Mouse (Mus musculus) limb, embryonic 12.5 days (tissue): ENCODE measurements around the gene Swi5. TPM values are rescaled to one million over a fixed set of nuclear protein-coding genes. Genes with fewer than 3 reads are reported as not detected.
A peak's percentile ranks its signal among the peaks of the same experiment; 100 is the strongest.

Experiments
- ATAC-seq: fragments of 200-750 bp; cut with Nextera tagmentation; 2 replicates; pipeline ENCODE4 v1.8.0; 2017; ENCODE audit warnings: low read depth, moderate TSS enrichment; ENCODE audit not compliant: insufficient number of reproducible peaks, insufficient read depth, low FRiP score, low TSS enrichment
- H3K27ac ChIP-seq: fragments of 300-500 bp; sonication (generic); 2 replicates; pipeline ENCODE4 v1.5.1; 2016; ENCODE audit warnings: mild to moderate bottlenecking, moderate library complexity
- H3K27me3 ChIP-seq: fragments of 300-500 bp; sonication (generic); 2 replicates; pipeline ENCODE4 v1.6.1; 2016; ENCODE audit warnings: mild to moderate bottlenecking, moderate library complexity
- H3K36me3 ChIP-seq: fragments of 300-500 bp; sonication (generic); 2 replicates; pipeline ENCODE4 v1.6.1; 2016; ENCODE audit warnings: mild to moderate bottlenecking, moderate library complexity
- H3K4me1 ChIP-seq: fragments of 300-500 bp; sonication (generic); replicated peaks from 2 replicates; pipeline ENCODE4 v1.6.1; 2016
- H3K4me2 ChIP-seq: fragments of 300-500 bp; sonication (generic); 2 replicates; pipeline ENCODE4 v1.6.1; 2016; ENCODE audit warnings: mild to moderate bottlenecking, moderate library complexity
- H3K4me3 ChIP-seq: fragments of 300-500 bp; sonication (generic); replicated peaks from 2 replicates; pipeline ENCODE4 v1.5.1; 2016; ENCODE audit warnings: mild to moderate bottlenecking
- H3K9ac ChIP-seq: fragments of 300-500 bp; sonication (generic); replicated peaks from 2 replicates; pipeline ENCODE4 v1.6.1; 2016; ENCODE audit warnings: mild to moderate bottlenecking, moderate library complexity
- H3K9me3 ChIP-seq: fragments of 300-500 bp; sonication (generic); 2 replicates; pipeline ENCODE4 v1.6.1; 2016; ENCODE audit warnings: mild to moderate bottlenecking, moderate library complexity
- WGBS: fragments of 180-500 bp; shearing (Covaris S2); methylation state at CpG from one replicate; pipeline ENCODE4 v1.1.7; 2016; 5-methylcytosine and 5-hydroxymethylcytosine counted together
- polyA plus RNA-seq: library from polyadenylated mRNA; unstranded; fragments of >200 nt; fragmentation: Nextera tagmentation; extraction: Ambion mirVana; gene quantifications from 2 replicates; pipeline ENCODE4 v1.2.1, GENCODE M21; 2016

Swi5 gene
- 368 and 439 TPM in 2 replicates for polyA plus RNA-seq

DNA sequence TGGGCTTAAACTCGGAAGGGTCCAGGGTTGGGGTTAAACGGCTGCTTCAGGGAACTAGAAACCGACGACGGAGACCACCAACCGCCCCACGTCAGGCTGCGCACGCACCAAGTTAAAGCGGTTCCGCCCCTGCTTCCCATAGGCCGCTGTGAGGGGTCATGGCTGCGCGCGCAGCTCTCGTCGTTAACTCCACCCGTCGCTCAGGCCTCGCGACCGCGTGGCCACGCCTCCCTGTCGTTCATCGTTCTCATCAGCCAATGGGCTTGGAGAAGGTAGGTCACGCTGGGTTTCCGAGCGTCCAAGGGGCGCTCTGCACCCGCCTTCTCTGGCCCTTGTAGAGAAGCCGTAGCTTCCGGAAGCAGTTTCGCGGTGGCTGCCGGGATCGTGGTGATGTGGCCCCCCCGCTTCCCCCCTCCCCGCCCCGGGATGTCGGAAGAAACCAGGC, at the start of gene Swi5:
Swi5 (minus strand) TSS at position 153 of the 445 bp plus-strand sequence.
- H3K27me3 ChIP-seq = no peaks in the 10 kb centered on the region
- H3K4me2 ChIP-seq = peak within 1 kb of the TSS; percentile 91
- no peaks in the 10 kb centered on the region for H3K9me3 ChIP-seq
- H3K4me3 ChIP-seq = peak within 1 kb of the TSS; percentile 93
- WGBS = under 1% methylated on average over 40 of the region's 41 CpGs
- H3K4me1 ChIP-seq = peaks cover 14% of the 10 kb centered on the region
- peak; percentile 99 for ATAC-seq
- peaks cover 43% of the 10 kb centered on the region for H3K36me3 ChIP-seq
- peak within 1 kb of the TSS; percentile 93 for H3K9ac ChIP-seq
- H3K27ac ChIP-seq = peak within 1 kb of the TSS; percentile 79

DNA sequence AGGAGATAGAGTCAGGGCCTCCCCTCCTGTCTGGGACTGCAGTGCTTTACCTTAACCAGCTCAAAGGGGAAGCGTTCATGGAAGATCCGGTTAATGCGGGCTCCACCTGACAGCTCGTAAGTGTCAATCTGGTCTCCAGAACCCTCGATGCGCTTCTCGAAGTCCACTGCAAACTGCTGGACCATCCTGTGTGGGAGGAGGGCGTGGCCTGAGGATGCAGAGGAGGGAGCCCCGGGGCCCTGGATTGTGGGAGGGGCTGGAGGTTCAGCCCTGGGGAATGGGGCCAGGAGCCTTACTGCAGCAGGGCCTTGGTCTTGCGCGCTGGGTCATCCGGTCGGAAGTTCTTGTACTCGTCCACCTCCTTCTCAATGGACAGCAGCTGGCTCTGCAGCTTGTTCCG, 48.0 kb upstream of the Swi5 start:
- Histone ChIP-seq H3K9me3 (no peaks in the 10 kb centered on the region), H3K4me1 (no peaks in the 10 kb centered on the region), H3K9ac (no peak overlapping the region), H3K27me3 (no peaks in the 10 kb centered on the region), H3K4me2 (no peak overlapping the region), H3K36me3 (peaks cover 97% of the 10 kb centered on the region), H3K27ac (no peak overlapping the region), H3K4me3 (no peak overlapping the region)
- no peak for ATAC-seq
- WGBS = 50% methylated on average over 15 of the region's 15 CpGs

DNA sequence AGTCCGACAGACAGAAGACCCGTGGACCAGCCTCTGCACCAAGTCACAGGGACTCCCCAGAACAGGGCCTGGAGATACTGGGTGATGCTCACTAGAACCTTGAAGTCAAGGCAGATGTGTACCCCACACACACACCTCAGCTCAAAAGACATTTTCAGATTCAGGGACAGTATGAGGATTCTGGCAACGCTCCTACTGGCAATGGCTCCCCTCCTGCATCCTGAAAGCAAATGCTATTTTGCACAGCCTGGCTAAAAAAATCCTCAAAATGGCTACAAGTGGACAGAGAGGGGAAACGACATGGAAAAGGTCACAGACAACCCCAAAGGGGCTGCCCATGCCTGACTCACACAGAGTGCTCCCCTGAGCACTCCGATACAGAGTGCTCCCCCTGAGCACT, 44.3 kb upstream of the Swi5 start:
- H3K4me2 ChIP-seq = no peak overlapping the region
- H3K9ac ChIP-seq = no peak overlapping the region
- no peak overlapping the region for H3K27ac ChIP-seq
- 91% methylated on average over 5 of the region's 5 CpGs for WGBS
- no peaks in the 10 kb centered on the region for H3K9me3 ChIP-seq
- H3K4me1 ChIP-seq = peaks cover 20% of the 10 kb centered on the region
- ATAC-seq = no peak
- no peak overlapping the region for H3K4me3 ChIP-seq
- H3K36me3 ChIP-seq = peaks cover 70% of the 10 kb centered on the region
- no peaks in the 10 kb centered on the region for H3K27me3 ChIP-seq

DNA sequence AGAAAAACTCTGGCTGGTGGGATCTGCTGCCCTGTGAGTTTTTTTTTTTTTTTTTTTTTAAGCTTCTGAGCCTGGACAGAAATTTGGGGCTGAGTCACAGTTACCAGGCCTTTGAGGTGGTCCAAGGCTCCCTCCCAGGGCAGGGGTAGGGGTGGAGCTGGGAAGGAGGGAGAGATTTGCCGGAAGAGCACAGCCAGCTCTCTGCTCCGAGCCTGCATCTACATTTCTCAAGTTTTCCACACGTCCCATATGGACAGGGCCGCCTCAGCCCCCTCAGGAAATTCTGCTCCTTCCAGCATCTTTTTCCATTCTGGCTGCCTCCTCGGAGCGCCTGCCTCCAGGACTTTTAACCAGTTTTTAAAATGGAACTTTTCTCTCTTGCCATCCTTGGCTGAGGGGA, 41.7 kb upstream of the Swi5 start:
- H3K4me2 ChIP-seq = peak overlapping the region; percentile 20; the same call in 1 of the 2 replicates
- 0 out of 2 replicates have a peak overlapping the region, but pooled peaks have one; percentile 31 for H3K9ac ChIP-seq
- peaks cover 35% of the 10 kb centered on the region for H3K4me1 ChIP-seq
- no peaks in the 10 kb centered on the region for H3K9me3 ChIP-seq
- H3K4me3 ChIP-seq = no peak overlapping the region
- H3K36me3 ChIP-seq = peaks cover 67% of the 10 kb centered on the region
- H3K27ac ChIP-seq = peak overlapping the region; percentile 90
- ATAC-seq = peak; percentile 62; the same call in 1 of the 2 replicates
- no peaks in the 10 kb centered on the region for H3K27me3 ChIP-seq
- 21% methylated on average over 6 of the region's 6 CpGs for WGBS

DNA sequence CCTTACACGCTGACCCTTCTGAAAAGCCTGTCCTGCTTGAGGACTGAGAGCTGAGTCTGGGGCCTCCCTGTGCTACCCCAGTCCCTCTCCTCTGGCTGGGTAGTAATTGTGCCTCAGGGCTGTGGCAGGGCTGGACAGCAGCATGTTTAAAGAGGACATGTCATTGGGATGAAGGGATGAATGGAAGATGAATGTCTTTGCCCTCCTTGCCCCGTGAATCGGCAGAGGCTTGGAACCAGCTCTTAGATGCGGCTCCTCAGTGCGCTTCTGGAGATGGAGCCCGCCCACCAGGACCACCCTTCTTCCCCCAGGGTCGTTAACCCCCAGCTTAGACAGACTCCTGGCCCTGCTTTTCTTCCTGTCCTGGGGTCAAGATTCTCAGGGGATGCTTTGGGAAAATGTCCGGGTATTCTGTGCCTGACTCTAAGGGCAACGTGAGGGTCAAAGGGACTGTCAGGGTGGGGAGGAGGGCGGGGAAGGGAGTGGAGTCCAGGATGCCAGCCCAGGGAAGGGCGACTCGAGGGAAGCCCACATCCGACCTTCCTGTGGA, 41.1 kb upstream of the Swi5 start:
- Histone ChIP-seq H3K4me2 (0 out of 2 replicates have a peak overlapping the region, but pooled peaks have one; percentile 20), H3K4me1 (peaks cover 35% of the 10 kb centered on the region), H3K4me3 (no peak overlapping the region), H3K36me3 (peaks cover 66% of the 10 kb centered on the region), H3K9ac (no peak overlapping the region), H3K27me3 (no peaks in the 10 kb centered on the region), H3K9me3 (no peaks in the 10 kb centered on the region), H3K27ac (peak overlapping the region; percentile 90)
- no peak for ATAC-seq
- 16% methylated on average over 13 of the region's 13 CpGs for whole genome bisulfite sequencing

DNA sequence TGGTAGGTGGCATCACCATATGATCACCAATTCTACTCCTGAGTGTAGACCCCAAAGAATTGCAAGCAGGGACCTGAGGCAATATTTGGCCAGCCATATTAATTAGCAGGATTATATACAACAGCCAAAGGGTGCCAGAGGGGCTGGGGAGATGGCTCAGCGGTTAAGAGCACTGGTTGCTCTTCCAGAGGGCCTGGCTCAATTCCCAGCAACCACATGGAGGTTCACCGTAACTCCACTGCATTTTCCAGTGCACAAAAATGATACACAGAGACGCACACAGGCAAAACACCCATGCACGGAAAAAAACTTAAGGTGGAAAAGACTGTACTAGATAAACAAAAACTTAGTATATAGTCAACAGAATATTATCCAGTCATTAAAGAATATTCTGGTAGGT, 39.3 kb upstream of the Swi5 start:
- Histone ChIP-seq H3K4me2 (no peak overlapping the region), H3K4me3 (no peak overlapping the region), H3K9me3 (no peaks in the 10 kb centered on the region), H3K4me1 (peaks cover 37% of the 10 kb centered on the region), H3K27ac (no peak overlapping the region), H3K36me3 (peaks cover 60% of the 10 kb centered on the region), H3K9ac (no peak overlapping the region), H3K27me3 (no peaks in the 10 kb centered on the region)
- ATAC-seq = no peak
- WGBS = 84% methylated on average over 4 of the region's 4 CpGs

DNA sequence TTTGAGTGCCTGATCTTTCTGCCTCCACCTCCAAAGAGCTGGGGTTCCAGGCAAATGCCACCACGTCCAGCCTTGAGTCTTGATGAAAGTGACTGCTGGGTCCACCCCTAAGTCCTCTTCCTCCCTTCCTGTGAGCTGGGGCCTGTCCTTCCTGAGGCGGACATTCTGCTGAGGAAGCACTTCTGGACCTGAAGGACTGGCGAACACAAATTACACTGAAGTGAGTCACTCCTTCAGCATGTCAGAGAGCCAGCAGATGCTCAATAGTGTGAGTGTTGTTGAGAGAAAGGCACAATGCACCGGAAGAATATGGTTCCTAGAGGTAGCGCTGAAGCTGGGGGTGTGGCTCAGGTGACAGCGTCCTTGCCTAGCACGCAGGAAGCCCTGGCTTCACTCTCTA, 37.5 kb upstream of the Swi5 start:
- no peak overlapping the region for H3K4me2 ChIP-seq
- ATAC-seq = no peak
- no peak overlapping the region for H3K4me3 ChIP-seq
- peaks cover 45% of the 10 kb centered on the region for H3K36me3 ChIP-seq
- H3K4me1 ChIP-seq = peaks cover 50% of the 10 kb centered on the region
- H3K9me3 ChIP-seq = no peaks in the 10 kb centered on the region
- H3K9ac ChIP-seq = no peak overlapping the region
- 66% methylated on average over 7 of the region's 7 CpGs for WGBS
- no peaks in the 10 kb centered on the region for H3K27me3 ChIP-seq
- peak overlapping the region; percentile 64 for H3K27ac ChIP-seq

DNA sequence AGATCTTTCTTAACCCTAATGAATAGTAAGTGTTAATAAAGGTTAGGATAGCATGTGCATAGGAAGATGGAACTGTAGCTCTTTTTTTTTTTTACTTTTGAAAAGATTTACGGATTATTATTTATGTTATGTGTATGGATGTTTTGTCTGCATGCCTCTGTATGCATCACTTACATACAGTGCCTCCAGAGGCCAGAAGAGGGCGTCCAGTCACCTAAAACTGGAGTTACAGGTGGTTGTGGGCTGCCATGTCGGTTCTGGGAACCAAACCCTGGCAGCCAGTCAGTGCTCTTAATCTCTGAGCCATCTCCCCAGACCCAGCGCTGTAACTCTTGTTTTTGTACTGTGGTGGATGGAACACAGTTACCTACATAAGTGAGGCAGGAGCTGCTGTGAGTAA, 36.4 kb upstream of the Swi5 start:
- H3K9me3 ChIP-seq = no peaks in the 10 kb centered on the region
- no peak overlapping the region for H3K27ac ChIP-seq
- 62% methylated on average over 4 of the region's 4 CpGs for WGBS
- H3K4me1 ChIP-seq = peaks cover 50% of the 10 kb centered on the region
- H3K4me2 ChIP-seq = no peak overlapping the region
- H3K36me3 ChIP-seq = peaks cover 45% of the 10 kb centered on the region
- no peak overlapping the region for H3K4me3 ChIP-seq
- no peaks in the 10 kb centered on the region for H3K27me3 ChIP-seq
- H3K9ac ChIP-seq = no peak overlapping the region
- no peak for ATAC-seq

DNA sequence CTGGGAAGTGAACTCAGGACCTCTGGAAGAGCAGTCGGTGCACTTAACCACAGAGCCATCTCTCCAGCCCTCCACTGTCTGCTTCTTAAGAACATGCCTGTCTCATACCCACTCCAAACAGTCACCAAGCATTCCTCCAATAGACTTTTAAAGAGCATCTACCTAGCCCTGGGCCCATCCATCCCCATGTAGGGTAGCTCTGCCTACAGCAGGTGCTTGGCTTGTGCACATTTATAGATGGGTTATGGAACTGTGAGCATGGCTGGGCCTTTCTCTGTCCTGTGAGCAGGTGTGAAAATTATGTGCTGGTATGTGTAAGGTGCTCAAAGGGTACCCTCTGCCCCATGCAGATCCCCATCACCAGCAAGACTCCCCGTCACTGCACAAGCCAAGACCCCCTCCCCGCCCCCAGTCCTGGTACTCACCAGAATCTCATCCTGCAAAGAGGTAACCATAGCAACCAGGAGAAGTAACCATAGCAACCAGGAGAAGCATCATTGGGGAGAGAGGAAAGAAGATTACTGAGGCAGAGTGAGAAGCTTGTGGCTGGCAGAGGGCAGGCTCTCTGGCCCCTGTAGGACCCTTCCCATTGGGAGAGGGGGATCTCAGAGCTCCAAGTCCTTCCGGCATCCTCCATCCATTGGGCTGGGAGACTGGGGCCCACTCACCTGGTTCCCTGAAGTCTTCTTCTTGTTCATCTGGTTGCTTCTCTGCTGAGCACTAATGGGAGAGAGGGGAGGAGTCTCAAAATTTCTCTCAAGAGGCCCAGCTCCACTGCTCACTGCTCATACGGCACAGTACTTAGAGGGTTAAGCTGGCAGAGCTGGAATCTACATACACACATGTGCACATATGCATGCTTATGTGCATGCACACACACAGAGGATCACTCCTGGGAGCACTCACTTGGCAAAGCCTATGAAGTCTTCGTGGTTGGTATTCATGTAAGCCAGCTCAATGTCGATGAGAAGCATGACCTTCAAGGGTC, 35.2 kb upstream of the Swi5 start:
- Histone ChIP-seq H3K4me1 (peaks cover 49% of the 10 kb centered on the region), H3K36me3 (peaks cover 44% of the 10 kb centered on the region), H3K27me3 (no peaks in the 10 kb centered on the region), H3K9me3 (no peaks in the 10 kb centered on the region), H3K4me2 (no peak overlapping the region), H3K27ac (peak overlapping the region; percentile 60; the same call in 1 of the 2 replicates), H3K4me3 (no peak overlapping the region), H3K9ac (no peak overlapping the region)
- no peak for ATAC-seq
- WGBS = 83% methylated on average over 7 of the region's 7 CpGs

DNA sequence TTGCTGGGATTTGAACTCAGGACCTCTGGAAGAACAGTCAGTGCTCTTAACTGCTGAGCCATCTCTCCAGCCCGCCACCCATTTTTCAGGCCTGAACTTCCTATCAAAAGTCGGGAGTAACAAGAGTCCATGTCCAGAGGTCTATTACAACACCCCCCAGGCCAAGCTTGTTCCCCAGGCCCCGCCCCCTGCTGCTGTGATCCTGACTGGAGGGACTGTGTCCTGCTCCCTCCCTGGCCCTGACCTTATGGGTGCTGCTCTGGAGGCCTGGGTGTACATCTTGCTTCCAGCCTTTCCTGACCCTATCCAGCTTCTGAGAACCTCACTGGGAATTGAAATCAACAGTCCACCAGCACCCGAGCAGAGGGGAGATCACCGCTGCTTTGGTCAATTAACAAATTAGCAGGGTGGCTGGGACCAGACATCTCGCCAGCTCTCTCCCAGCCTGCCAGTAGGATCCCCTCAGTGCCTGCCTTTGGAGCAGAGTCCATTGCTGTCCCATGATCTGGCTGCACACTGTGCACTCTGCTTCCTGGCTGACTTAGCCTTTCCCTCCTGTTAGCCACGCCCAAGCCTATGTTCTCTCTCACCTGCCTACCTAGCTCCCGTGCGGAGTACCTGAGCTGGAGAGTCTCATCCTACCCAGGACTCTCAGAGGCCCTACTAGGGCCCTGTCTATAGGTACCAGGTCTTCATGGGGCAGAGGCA, 33.9 kb upstream of the Swi5 start:
- H3K4me1 ChIP-seq = peaks cover 61% of the 10 kb centered on the region
- no peaks in the 10 kb centered on the region for H3K27me3 ChIP-seq
- H3K4me3 ChIP-seq = no peak overlapping the region
- no peak for ATAC-seq
- peaks cover 39% of the 10 kb centered on the region for H3K36me3 ChIP-seq
- peak overlapping the region; percentile 60 for H3K27ac ChIP-seq
- WGBS = 65% methylated on average over 9 of the region's 9 CpGs
- H3K4me2 ChIP-seq = no peak overlapping the region
- no peaks in the 10 kb centered on the region for H3K9me3 ChIP-seq
- H3K9ac ChIP-seq = no peak overlapping the region

DNA sequence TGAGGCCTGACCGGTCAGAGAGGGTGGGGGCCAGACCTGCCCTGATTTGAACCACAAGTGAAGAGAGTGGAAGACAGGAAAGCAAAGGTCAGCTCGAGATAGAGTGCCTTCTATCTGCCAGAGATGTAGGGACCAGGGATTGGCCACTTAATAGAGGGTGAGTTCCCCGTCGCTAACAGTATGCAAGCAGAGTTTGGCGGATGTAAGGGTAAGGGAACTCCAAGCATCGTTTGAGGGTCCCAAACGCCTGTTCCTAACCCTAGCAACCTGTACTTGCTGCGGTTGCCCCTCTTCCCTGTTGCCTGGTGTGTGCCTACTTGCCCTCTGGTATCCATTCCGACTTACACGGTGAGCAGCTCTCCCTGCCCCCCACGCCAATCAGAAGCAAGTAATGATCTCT, 32.8 kb upstream of the Swi5 start:
- Histone ChIP-seq H3K4me2 (peak overlapping the region; percentile 93), H3K4me1 (peaks cover 61% of the 10 kb centered on the region), H3K9ac (no peak overlapping the region), H3K9me3 (no peaks in the 10 kb centered on the region), H3K4me3 (no peak overlapping the region), H3K36me3 (peaks cover 29% of the 10 kb centered on the region), H3K27ac (peak overlapping the region; percentile 100), H3K27me3 (no peaks in the 10 kb centered on the region)
- WGBS = 48% methylated on average over 11 of the region's 11 CpGs
- ATAC-seq = no peak
